Mouse (Mus musculus): ENCODE data around the gene Akap17b.

Akap17b gene

GRCm38 (mm10) chrX:36586629-36587303, 58.4 kb downstream of the Akap17b start:
- no peak for DNase-seq (ENCODE audit: low spot score)

GRCm38 (mm10) chrX:36562079-36562478, 83.1 kb downstream of the Akap17b start:
- DNase-seq (ENCODE audit: low spot score) = no peak

- DNase-seq (ENCODE audit: low spot score) = peak; percentile 20
Observed at GRCm38 (mm10) chrX:36561650-36562049, 83.5 kb downstream of the Akap17b start.

GRCm38 (mm10) chrX:36560170-36560569, 85.0 kb downstream of the Akap17b start:
- DNase-seq (ENCODE audit: low spot score) = no peak

Measured in yolk sac, embryonic 10.5 days (tissue).